Mouse (Mus musculus): ENCODE measurements around the gene Mthfd1l. TPM values are rescaled to one million over a fixed set of nuclear protein-coding genes. Genes with fewer than 3 reads are reported as not detected.

Gene Mthfd1l
- polyA plus RNA-seq, 1 experiment from 2014 or later = 7.3 TPM

DNA sequence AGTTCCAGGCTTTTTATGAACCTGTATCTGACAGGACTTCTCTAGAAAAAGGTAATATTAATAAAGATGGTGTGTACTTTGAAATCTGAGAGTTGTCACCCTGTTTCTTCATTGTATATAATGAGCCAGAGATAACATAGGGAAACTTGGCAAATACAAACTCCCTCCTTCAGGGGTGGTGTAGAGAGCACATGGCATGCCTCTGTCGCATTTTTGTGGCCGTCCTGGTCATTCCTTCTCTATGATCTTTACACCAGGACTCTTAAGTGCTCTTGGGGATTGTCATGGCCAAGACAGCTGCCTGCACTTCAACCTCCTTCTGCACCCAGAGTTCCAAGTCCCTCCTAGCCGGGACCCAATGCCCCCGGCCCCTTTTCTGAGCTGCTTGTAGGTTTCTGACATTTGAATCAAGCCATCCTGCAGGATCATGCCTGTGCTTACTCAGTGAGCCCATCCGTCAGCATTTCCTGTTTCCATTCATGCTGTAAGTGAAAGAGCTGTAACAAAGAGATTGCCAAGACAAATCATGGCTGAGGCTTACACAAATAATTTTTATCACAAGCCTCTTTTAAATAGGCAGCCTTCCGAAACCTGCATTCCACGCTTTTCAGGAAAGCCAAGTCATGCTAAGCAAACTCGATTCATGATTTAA, 106.2 kb downstream of the Mthfd1l start:
- Histone ChIP-seq H3K27ac (ENCODE audit: low read length) (no peak overlapping the region), H3K9me3 (replicated peaks; ENCODE audit: control insufficient read depth, low read length, poor library complexity, severe bottlenecking) (no peaks in the 10 kb centered on the region), H3K9ac (ENCODE audit: low read depth, low read length) (no peak overlapping the region), H3K4me1 (ENCODE audit: control insufficient read depth, insufficient read depth, low read length) (no peaks in the 10 kb centered on the region), H3K4me3 (ENCODE audit: low read depth, low read length) (no peak overlapping the region), H3K36me3 (ENCODE audit: control insufficient read depth, insufficient read depth, low read length) (no peaks in the 10 kb centered on the region), H3K27me3 (ENCODE audit: control insufficient read depth, insufficient read depth, low read depth, low read length) (no peaks in the 10 kb centered on the region), H3K4me2 (ENCODE audit: low read length) (no peak overlapping the region)
- WGBS = 73% methylated on average over 8 of the region's 8 CpGs
- ATAC-seq = no peak

GRCm38 (mm10) chr10:4079643-4080244, 106.8 kb downstream of the Mthfd1l start:
- Histone ChIP-seq H3K9me3 (replicated peaks; ENCODE audit: control insufficient read depth, low read length, poor library complexity, severe bottlenecking) (no peaks in the 10 kb centered on the region), H3K36me3 (ENCODE audit: control insufficient read depth, insufficient read depth, low read length) (no peaks in the 10 kb centered on the region), H3K9ac (ENCODE audit: low read depth, low read length) (no peak overlapping the region), H3K27me3 (ENCODE audit: control insufficient read depth, insufficient read depth, low read depth, low read length) (no peaks in the 10 kb centered on the region), H3K4me1 (ENCODE audit: control insufficient read depth, insufficient read depth, low read length) (no peaks in the 10 kb centered on the region), H3K4me3 (ENCODE audit: low read depth, low read length) (no peak overlapping the region), H3K4me2 (ENCODE audit: low read length) (no peak overlapping the region), H3K27ac (ENCODE audit: low read length) (0 out of 2 replicates have a peak overlapping the region, but pooled peaks have one; percentile 20)
- no peak for ATAC-seq
- 77% methylated on average over 15 of the region's 15 CpGs for WGBS

GRCm38 (mm10) chr10:4083609-4084008, 110.7 kb downstream of the Mthfd1l start:
- no peak overlapping the region for H3K4me2 ChIP-seq (ENCODE audit: low read length)
- H3K4me3 ChIP-seq (ENCODE audit: low read depth, low read length) = no peak overlapping the region
- H3K9me3 ChIP-seq (replicated peaks; ENCODE audit: control insufficient read depth, low read length, poor library complexity, severe bottlenecking) = no peaks in the 10 kb centered on the region
- H3K9ac ChIP-seq (ENCODE audit: low read depth, low read length) = no peak overlapping the region
- H3K4me1 ChIP-seq (ENCODE audit: control insufficient read depth, insufficient read depth, low read length) = no peaks in the 10 kb centered on the region
- WGBS = 95% methylated on average over 9 of the region's 9 CpGs
- no peak for ATAC-seq
- no peak overlapping the region for H3K27ac ChIP-seq (ENCODE audit: low read length)
- H3K27me3 ChIP-seq (ENCODE audit: control insufficient read depth, insufficient read depth, low read depth, low read length) = no peaks in the 10 kb centered on the region
- no peaks in the 10 kb centered on the region for H3K36me3 ChIP-seq (ENCODE audit: control insufficient read depth, insufficient read depth, low read length)

DNA sequence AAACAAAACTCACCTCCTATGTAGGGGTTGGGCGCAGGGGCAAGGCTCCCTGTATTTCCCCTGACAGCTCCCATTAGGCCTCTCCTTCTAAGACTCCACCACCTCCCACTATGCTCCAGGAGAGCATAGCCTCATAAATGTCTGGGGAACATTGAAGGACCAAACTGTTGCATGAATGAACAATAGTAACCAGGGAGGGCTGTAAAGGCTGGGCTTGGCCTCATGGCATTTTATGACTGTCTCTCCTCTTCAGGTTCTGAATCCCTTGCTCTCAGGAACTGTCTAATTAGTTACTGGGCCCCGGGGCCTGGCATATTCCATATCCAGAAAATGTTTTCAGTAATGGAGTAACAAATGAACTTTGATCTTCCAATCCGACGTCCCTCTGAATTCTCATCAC, 112.0 kb downstream of the Mthfd1l start:
- H3K9me3 ChIP-seq (replicated peaks; ENCODE audit: control insufficient read depth, low read length, poor library complexity, severe bottlenecking) = no peaks in the 10 kb centered on the region
- no peak overlapping the region for H3K27ac ChIP-seq (ENCODE audit: low read length)
- H3K36me3 ChIP-seq (ENCODE audit: control insufficient read depth, insufficient read depth, low read length) = no peaks in the 10 kb centered on the region
- H3K4me2 ChIP-seq (ENCODE audit: low read length) = no peak overlapping the region
- H3K4me1 ChIP-seq (ENCODE audit: control insufficient read depth, insufficient read depth, low read length) = no peaks in the 10 kb centered on the region
- no peak for ATAC-seq
- H3K4me3 ChIP-seq (ENCODE audit: low read depth, low read length) = no peak overlapping the region
- no peaks in the 10 kb centered on the region for H3K27me3 ChIP-seq (ENCODE audit: control insufficient read depth, insufficient read depth, low read depth, low read length)
- H3K9ac ChIP-seq (ENCODE audit: low read depth, low read length) = no peak overlapping the region
- WGBS = 67% methylated on average over 4 of the region's 4 CpGs

DNA sequence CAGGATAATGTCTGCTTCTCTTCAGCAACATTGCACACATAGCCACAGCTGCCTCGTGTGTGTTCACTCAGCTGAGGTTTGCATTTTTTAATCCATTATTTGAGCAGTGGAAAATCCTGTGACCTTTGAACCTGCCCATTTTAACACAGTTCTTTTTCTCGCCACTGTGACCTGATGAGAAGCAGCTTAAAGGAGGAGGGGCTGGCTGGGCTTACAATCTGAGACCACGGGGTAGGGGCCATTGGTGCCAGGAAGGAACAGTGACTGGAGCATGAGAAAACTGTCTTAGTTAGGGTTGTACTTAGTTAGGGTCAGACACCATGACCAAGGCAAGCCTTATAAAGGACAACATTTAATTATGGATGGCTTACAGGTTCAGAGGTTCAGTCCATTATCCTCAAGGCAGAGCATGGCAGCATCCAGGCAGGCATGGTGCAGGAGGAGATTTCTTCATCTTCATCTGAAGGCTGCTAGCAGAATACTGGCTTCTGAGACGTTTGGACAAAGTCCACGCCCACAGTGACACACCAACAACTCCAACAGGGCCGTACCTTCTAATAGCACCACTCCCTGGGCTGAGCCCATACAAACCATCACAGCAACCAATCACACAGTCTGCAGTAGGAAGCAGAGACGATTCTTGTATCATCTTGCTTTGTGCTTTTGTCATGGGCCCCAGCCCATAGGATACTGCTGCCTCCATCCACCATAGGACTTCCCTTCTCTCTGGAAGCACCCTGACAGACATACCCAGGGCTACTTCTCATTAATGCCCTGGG, 112.6 kb downstream of the Mthfd1l start:
- 36% methylated on average over 7 of the region's 7 CpGs for WGBS
- no peaks in the 10 kb centered on the region for H3K9me3 ChIP-seq (replicated peaks; ENCODE audit: control insufficient read depth, low read length, poor library complexity, severe bottlenecking)
- no peaks in the 10 kb centered on the region for H3K36me3 ChIP-seq (ENCODE audit: control insufficient read depth, insufficient read depth, low read length)
- H3K27ac ChIP-seq (ENCODE audit: low read length) = no peak overlapping the region
- H3K4me2 ChIP-seq (ENCODE audit: low read length) = no peak overlapping the region
- H3K4me1 ChIP-seq (ENCODE audit: control insufficient read depth, insufficient read depth, low read length) = no peaks in the 10 kb centered on the region
- H3K27me3 ChIP-seq (ENCODE audit: control insufficient read depth, insufficient read depth, low read depth, low read length) = no peaks in the 10 kb centered on the region
- H3K9ac ChIP-seq (ENCODE audit: low read depth, low read length) = no peak overlapping the region
- no peak overlapping the region for H3K4me3 ChIP-seq (ENCODE audit: low read depth, low read length)
- no peak for ATAC-seq

GRCm38 (mm10) chr10:4087563-4087962, 114.6 kb downstream of the Mthfd1l start:
- no peak overlapping the region for H3K27ac ChIP-seq (ENCODE audit: low read length)
- ATAC-seq = no peak
- H3K9me3 ChIP-seq (replicated peaks; ENCODE audit: control insufficient read depth, low read length, poor library complexity, severe bottlenecking) = no peaks in the 10 kb centered on the region
- no peaks in the 10 kb centered on the region for H3K27me3 ChIP-seq (ENCODE audit: control insufficient read depth, insufficient read depth, low read depth, low read length)
- no peaks in the 10 kb centered on the region for H3K4me1 ChIP-seq (ENCODE audit: control insufficient read depth, insufficient read depth, low read length)
- H3K4me2 ChIP-seq (ENCODE audit: low read length) = no peak overlapping the region
- no peak overlapping the region for H3K9ac ChIP-seq (ENCODE audit: low read depth, low read length)
- H3K36me3 ChIP-seq (ENCODE audit: control insufficient read depth, insufficient read depth, low read length) = no peaks in the 10 kb centered on the region
- 54% methylated on average over 3 of the region's 3 CpGs for WGBS
- H3K4me3 ChIP-seq (ENCODE audit: low read depth, low read length) = no peak overlapping the region

GRCm38 (mm10) chr10:4088744-4089414, 116.0 kb downstream of the Mthfd1l start:
- H3K9ac ChIP-seq (ENCODE audit: low read depth, low read length) = no peak overlapping the region
- H3K4me3 ChIP-seq (ENCODE audit: low read depth, low read length) = no peak overlapping the region
- no peaks in the 10 kb centered on the region for H3K4me1 ChIP-seq (ENCODE audit: control insufficient read depth, insufficient read depth, low read length)
- no peak overlapping the region for H3K4me2 ChIP-seq (ENCODE audit: low read length)
- no peak overlapping the region for H3K27ac ChIP-seq (ENCODE audit: low read length)
- no peak for ATAC-seq
- H3K9me3 ChIP-seq (replicated peaks; ENCODE audit: control insufficient read depth, low read length, poor library complexity, severe bottlenecking) = no peaks in the 10 kb centered on the region
- no peaks in the 10 kb centered on the region for H3K36me3 ChIP-seq (ENCODE audit: control insufficient read depth, insufficient read depth, low read length)
- no peaks in the 10 kb centered on the region for H3K27me3 ChIP-seq (ENCODE audit: control insufficient read depth, insufficient read depth, low read depth, low read length)
- 80% methylated on average over 7 of the region's 7 CpGs for WGBS

DNA sequence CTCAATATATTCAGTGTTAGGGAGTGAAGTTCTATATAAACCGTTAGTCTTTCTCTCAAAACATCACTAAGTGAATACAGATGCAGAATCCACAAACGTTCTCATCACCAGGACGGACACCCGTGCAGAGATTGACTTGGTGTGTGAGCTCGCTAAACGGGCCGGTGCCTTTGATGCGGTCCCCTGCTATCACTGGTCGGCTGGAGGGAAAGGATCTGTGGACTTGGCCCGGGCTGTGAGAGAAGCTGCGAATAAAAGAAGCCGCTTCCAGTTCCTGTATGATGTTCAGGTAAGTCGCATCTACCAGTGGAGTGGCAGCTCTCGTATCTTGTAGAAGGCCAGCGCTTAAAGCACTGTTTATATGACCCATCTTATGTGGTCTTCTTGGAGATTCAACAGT, 117.0 kb downstream of the Mthfd1l start:
- WGBS = 84% methylated on average over 15 of the region's 15 CpGs

More for the DNA sequence above, 117.0 kb downstream of the Mthfd1l start:
- no peak overlapping the region for H3K4me2 ChIP-seq (ENCODE audit: low read length)
- H3K9me3 ChIP-seq (replicated peaks; ENCODE audit: control insufficient read depth, low read length, poor library complexity, severe bottlenecking) = no peaks in the 10 kb centered on the region
- H3K36me3 ChIP-seq (ENCODE audit: control insufficient read depth, insufficient read depth, low read length) = no peaks in the 10 kb centered on the region
- H3K9ac ChIP-seq (ENCODE audit: low read depth, low read length) = no peak overlapping the region
- H3K27me3 ChIP-seq (ENCODE audit: control insufficient read depth, insufficient read depth, low read depth, low read length) = no peaks in the 10 kb centered on the region
- peaks cover 4% of the 10 kb centered on the region for H3K4me1 ChIP-seq (ENCODE audit: control insufficient read depth, insufficient read depth, low read length)
- no peak overlapping the region for H3K4me3 ChIP-seq (ENCODE audit: low read depth, low read length)
- ATAC-seq = no peak; the same call in 1 of the 2 replicates
- H3K27ac ChIP-seq (ENCODE audit: low read length) = no peak overlapping the region

Measured in midbrain, embryonic 16.5 days (tissue).